ENCODE assay signal across 13 mouse cellular contexts in genomic region chr8:78732410-78732809, GRCm38 (mm10).
DNase-seq lines count a peak whose midpoint lies in the region; TF ChIP-seq lines count a peak whose summit lies in the region.
"Had no signal": no experiment of that assay in that cellular context is flagged by ENCODE, and none has a peak within 500 bp of the region (broad histone marks: within the 10 kb centered on the region; RNA-seq: fewer than 3 reads in every experiment).

No protein-coding gene starts in this region.

- TF ChIP-seq CTCF in gastrocnemius, adult 2 months (IDR thresholded peaks at IDR 0.05), result no peak

- DNase-seq in gastrocnemius, adult 2 months, result peak; percentile 52
- no peak for DNase-seq in gastrocnemius, postnatal 4 days (ENCODE audit: low spot score in 2 of 2)
- peak; percentile 6 to 18 for DNase-seq in lung, adult 18-20 months
- no peak for DNase-seq in lung, postnatal 4 days
- peak; percentile 76 for DNase-seq in fibroblast of lung, adult 2 months (ENCODE audit: low read depth)
- DNase-seq in skeletal muscle tissue, adult 2 months (ENCODE audit: low read depth, low spot score), result peak; percentile 72
- DNase-seq in left cerebral cortex, postnatal 4 days, result no peak
- no peak for DNase-seq in thymus, postnatal 10 days (ENCODE audit: low spot score in 2 of 2)
- DNase-seq: adrenal gland, postnatal 36 days; thymus, adult 18-20 months had no signal

- peak overlapping the region; percentile 7; the same call in 1 of the 2 replicates for H3K4me3 ChIP-seq in gastrocnemius, adult 2 months
- H3K4me3 ChIP-seq: hindbrain, embryonic 13.5 days; megakaryocyte, embryonic 14.5 days; neural tube, embryonic 15.5 days had no signal

- peak overlapping the region; percentile 81 for H3K27ac ChIP-seq in gastrocnemius, adult 2 months
- H3K27ac ChIP-seq: hindbrain, embryonic 13.5 days; neural tube, embryonic 15.5 days had no signal

- intact Hi-C loops in gastrocnemius, adult 2 months (cut with DNase I), result no loop called here
- intact Hi-C loops in left cerebral cortex, postnatal 4 days (cut with DNase I), result loop anchor here (10.0 kb wide), 1 partner anchor 488 kb away; no protein-coding TSS in a partner anchor

Comparison
In these comparisons a context has a peak if more than half of its experiments do, and no peak if none do; other contexts are left out.
1. DNase-seq: peak in gastrocnemius, adult 2 months (single experiment), lung, adult 18-20 months (2 of 2), fibroblast of lung, adult 2 months (single experiment) and skeletal muscle tissue, adult 2 months (single experiment); none in gastrocnemius, postnatal 4 days (0 of 2), lung, postnatal 4 days (0 of 2), left cerebral cortex, postnatal 4 days (single experiment) and thymus, postnatal 10 days (0 of 2).